Comparison of ENCODE assay signal across 8 mouse cellular contexts in the genomic region with DNA sequence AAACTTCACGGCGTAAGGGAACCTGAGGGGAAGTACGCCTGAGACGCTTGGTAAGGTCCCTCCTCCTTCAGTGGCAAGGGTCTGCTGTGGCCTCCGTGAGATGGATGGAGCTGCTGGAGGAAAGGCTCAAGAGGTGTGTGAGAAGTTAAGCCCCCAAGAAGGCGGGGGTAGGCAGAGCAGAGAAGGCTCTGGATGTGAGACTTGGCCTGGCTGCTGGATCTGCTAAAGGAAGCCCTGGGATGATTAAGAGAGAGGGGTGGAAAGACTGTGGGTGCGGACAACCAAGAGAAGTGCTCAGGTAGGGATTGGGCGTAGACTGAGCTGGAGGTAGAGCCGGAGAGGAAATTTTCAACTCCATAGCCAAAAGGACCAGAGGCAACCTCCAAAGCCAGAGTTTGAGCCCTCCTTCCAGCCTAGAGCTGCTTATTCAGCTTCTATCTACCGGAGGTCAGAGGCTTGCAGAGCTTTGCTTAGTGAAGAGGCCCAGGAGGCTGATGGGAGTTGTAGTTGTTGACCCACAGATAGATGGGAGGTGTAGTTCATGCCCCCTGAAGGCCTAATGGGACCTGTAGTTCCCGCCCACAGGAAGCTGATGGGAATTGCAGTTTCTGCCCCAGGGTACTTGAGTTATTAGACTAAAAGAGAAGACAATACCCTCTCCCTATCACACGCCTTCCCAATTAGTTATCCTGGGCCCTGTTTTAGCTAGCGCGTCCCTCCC. TPM values are rescaled to one million over a fixed set of nuclear protein-coding genes. Genes with fewer than 3 reads are reported as not detected.
A peak's percentile ranks its signal among the peaks of the same experiment; 100 is the strongest.
DNase-seq lines count a peak whose midpoint lies in the region; ATAC-seq and TF ChIP-seq lines count a peak whose summit lies in the region.

No protein-coding gene starts in this region.

- peak overlapping the region; percentile 67 for H3K27ac ChIP-seq in forebrain, embryonic 15.5 days (replicated peaks)
- H3K27ac ChIP-seq in neural tube, embryonic 11.5 days (ENCODE audit: low read depth, low read length): no peak overlapping the region
- no peak overlapping the region for H3K27ac ChIP-seq in thymus, adult 2 months (ENCODE audit: control insufficient read depth, insufficient read depth, low read length)

- H3K36me3 ChIP-seq in forebrain, embryonic 15.5 days: peaks cover 17% of the 10 kb centered on the region
- H3K36me3 ChIP-seq in neural tube, embryonic 11.5 days (ENCODE audit: control insufficient read depth, insufficient read depth, low read length): no peaks in the 10 kb centered on the region
- no peaks in the 10 kb centered on the region for H3K36me3 ChIP-seq in thymus, adult 2 months (ENCODE audit: control insufficient read depth, insufficient read depth, low read length)

- H3K9ac ChIP-seq in forebrain, embryonic 15.5 days (replicated peaks): 0 out of 2 replicates have a peak overlapping the region, but pooled peaks have one; percentile 17
- no peak overlapping the region for H3K9ac ChIP-seq in neural tube, embryonic 11.5 days (ENCODE audit: low read length)

- H3K4me2 ChIP-seq in forebrain, embryonic 15.5 days (replicated peaks): peak overlapping the region; percentile 74
- peak overlapping the region; percentile 54 for H3K4me2 ChIP-seq in neural tube, embryonic 11.5 days (ENCODE audit: low read depth)

- ATAC-seq in forebrain, embryonic 15.5 days (replicated peaks): no peak; the same call in 1 of the 2 replicates
- ATAC-seq in neural tube, embryonic 11.5 days (ENCODE audit: insufficient read depth, low FRiP score, low TSS enrichment): peak; percentile 26; the same call in 1 of the 2 replicates

- no peak for TF ChIP-seq CTCF in thymus, adult 2 months (IDR thresholded peaks at IDR 0.05; ENCODE audit: borderline replicate concordance, control insufficient read depth, extremely low read depth, insufficient read depth, low read length, poor library complexity)

- no peaks in the 10 kb centered on the region for H3K9me3 ChIP-seq in forebrain, embryonic 15.5 days
- H3K9me3 ChIP-seq in neural tube, embryonic 11.5 days (ENCODE audit: control insufficient read depth, low read length): no peaks in the 10 kb centered on the region

- TF ChIP-seq POLR2A in thymus, adult 2 months (IDR thresholded peaks at IDR 0.05; ENCODE audit: control insufficient read depth, extremely low read depth, insufficient read depth, low read length, poor library complexity): no peak

- no peaks in the 10 kb centered on the region for H3K27me3 ChIP-seq in forebrain, embryonic 15.5 days
- peaks cover 5% of the 10 kb centered on the region; the same call in 1 of the 2 replicates for H3K27me3 ChIP-seq in neural tube, embryonic 11.5 days (ENCODE audit: control insufficient read depth, insufficient read depth, low read length)
- H3K27me3 ChIP-seq in thymus, adult 2 months (ENCODE audit: control insufficient read depth, insufficient read depth, low read length): peaks cover 12% of the 10 kb centered on the region

- H3K4me1 ChIP-seq in forebrain, embryonic 15.5 days: peaks cover 47% of the 10 kb centered on the region
- peaks cover 35% of the 10 kb centered on the region for H3K4me1 ChIP-seq in neural tube, embryonic 11.5 days (ENCODE audit: control insufficient read depth, insufficient read depth, low read length)
- peaks cover 3% of the 10 kb centered on the region; the same call in 1 of the 2 replicates for H3K4me1 ChIP-seq in thymus, adult 2 months (replicated peaks; ENCODE audit: control insufficient read depth, insufficient read depth, low read length)

- peak overlapping the region; percentile 47 for H3K4me3 ChIP-seq in forebrain, embryonic 15.5 days
- H3K4me3 ChIP-seq in neural tube, embryonic 11.5 days (ENCODE audit: low read depth, low read length): no peak overlapping the region
- no peak overlapping the region for H3K4me3 ChIP-seq in thymus, adult 2 months (ENCODE audit: control insufficient read depth, insufficient read depth, low read length)

- 59% methylated on average over 14 of the region's 14 CpGs for WGBS in forebrain, embryonic 15.5 days
- WGBS in neural tube, embryonic 11.5 days: 56% methylated on average over 14 of the region's 14 CpGs
- WGBS in thymus, adult 2 months: 86% methylated on average over 14 of the region's 14 CpGs

- peak; percentile 61 for DNase-seq in kidney, adult 11 months
- DNase-seq in kidney, adult 18-20 months: no peak
- peak; percentile 61 for DNase-seq in kidney, postnatal 14 days
- DNase-seq in neural tube, embryonic 11.5 days (ENCODE audit: low spot score): peak; percentile 74
- no peak for DNase-seq in thymus, adult 2 months
- DNase-seq in thymus, postnatal 4 days: no peak
- DNase-seq in thymus, adult 18-20 months: no peak

RNA-seq across cellular contexts. Expression of gene Slc22a12, which starts 13.4 kb away (rescaled TPM):
- 0.10 TPM in 1 of 2 replicates, not detected in the other for polyA plus RNA-seq in forebrain, embryonic 15.5 days (2015; fragmentation: Nextera tagmentation; extraction: Ambion mirVana)
- polyA plus RNA-seq in neural tube, embryonic 11.5 days (2014; fragmentation: Nextera tagmentation; extraction: Ambion mirVana): not detected in 2 replicates
- polyA plus RNA-seq in thymus, adult 2 months (2012; rRNA removed): 0.19 and 0.74 TPM in 2 replicates

Comparison
In these comparisons a context has a peak if more than half of its experiments do, and no peak if none do; other contexts are left out.
1. DNase-seq: peak in kidney, adult 11 months (single experiment), kidney, postnatal 14 days (single experiment) and neural tube, embryonic 11.5 days (single experiment); none in kidney, adult 18-20 months (single experiment), thymus, adult 2 months (single experiment), thymus, postnatal 4 days (single experiment) and thymus, adult 18-20 months (0 of 2).